11 mouse cellular contexts compared by ENCODE assay signal in the genomic region with DNA sequence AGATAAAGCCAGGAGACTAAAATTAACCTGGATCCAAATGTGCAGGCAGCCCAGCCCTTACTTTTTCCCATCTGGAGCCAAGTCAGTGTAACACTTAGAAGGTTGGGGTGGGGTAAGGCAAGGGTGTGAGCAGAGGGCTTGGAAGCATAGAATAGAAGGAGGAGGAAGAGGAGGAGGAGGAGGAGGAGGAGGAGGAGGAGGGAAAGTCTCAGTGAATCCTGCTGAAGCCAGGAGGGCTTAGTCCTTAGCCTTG. TPM values are rescaled to one million over a fixed set of nuclear protein-coding genes. Genes with fewer than 3 reads are reported as not detected.
DNase-seq lines count a peak whose midpoint lies in the region; ATAC-seq and TF ChIP-seq lines count a peak whose summit lies in the region.
"Had no signal": no experiment of that assay in that cellular context is flagged by ENCODE, and none has a peak within 500 bp of the region (broad histone marks: within the 10 kb centered on the region; RNA-seq: fewer than 3 reads in every experiment).

No protein-coding gene starts in this region.

- H3K27ac ChIP-seq in heart, embryonic 12.5 days (ENCODE audit: poor library complexity, severe bottlenecking), result peak overlapping the region; percentile 66
- no peak overlapping the region for H3K27ac ChIP-seq in midbrain, embryonic 12.5 days (replicated peaks)
- H3K27ac ChIP-seq in midbrain, postnatal 0 days (ENCODE audit: low read depth, low read length), result no peak overlapping the region
- H3K27ac ChIP-seq in heart, embryonic 15.5 days, result peak overlapping the region; percentile 87
- H3K27ac ChIP-seq in liver, postnatal 0 days (ENCODE audit: low read depth), result peak overlapping the region; percentile 45; the same call in 1 of the 2 replicates
- H3K27ac ChIP-seq: liver, embryonic 14.5 days had no signal

- peaks cover 44% of the 10 kb centered on the region for H3K4me1 ChIP-seq in heart, embryonic 12.5 days (replicated peaks)
- peaks cover 45% of the 10 kb centered on the region for H3K4me1 ChIP-seq in midbrain, embryonic 12.5 days
- peaks cover 8% of the 10 kb centered on the region; the same call in 1 of the 2 replicates for H3K4me1 ChIP-seq in midbrain, postnatal 0 days (ENCODE audit: insufficient read depth, low read length)
- H3K4me1 ChIP-seq in heart, embryonic 15.5 days (replicated peaks), result peaks cover 43% of the 10 kb centered on the region
- peaks cover 27% of the 10 kb centered on the region for H3K4me1 ChIP-seq in liver, postnatal 0 days (ENCODE audit: insufficient read depth)

- no peak for DNase-seq in heart, postnatal 4 days
- DNase-seq in midbrain, postnatal 0 days (ENCODE audit: low spot score), result no peak
- no peak for DNase-seq in liver, postnatal 0 days
- DNase-seq in adrenal gland, postnatal 36 days, result no peak
- DNase-seq: thymus, adult 18-20 months had no signal

- TF ChIP-seq EP300 in liver, postnatal 0 days (IDR thresholded peaks at IDR 0.05; ENCODE audit: low read depth), result no peak

- TF ChIP-seq CTCF in midbrain, postnatal 0 days (IDR thresholded peaks at IDR 0.05), result no peak
- no peak for TF ChIP-seq CTCF in liver, postnatal 0 days (IDR thresholded peaks at IDR 0.05; ENCODE audit: low read depth)

- peak overlapping the region; percentile 73 for H3K4me2 ChIP-seq in heart, embryonic 12.5 days
- peak overlapping the region; percentile 70 for H3K4me2 ChIP-seq in midbrain, embryonic 12.5 days (replicated peaks)
- H3K4me2 ChIP-seq in midbrain, postnatal 0 days (ENCODE audit: low read depth, low read length, poor library complexity, severe bottlenecking), result no peak overlapping the region
- H3K4me2 ChIP-seq in heart, embryonic 15.5 days, result peak overlapping the region; percentile 77
- no peak overlapping the region for H3K4me2 ChIP-seq in liver, postnatal 0 days (ENCODE audit: low read depth, low read length)

- H3K36me3 ChIP-seq in heart, embryonic 12.5 days, result peaks cover 12% of the 10 kb centered on the region; the same call in 1 of the 2 replicates
- peaks cover 3% of the 10 kb centered on the region; the same call in 1 of the 2 replicates for H3K36me3 ChIP-seq in midbrain, embryonic 12.5 days
- no peaks in the 10 kb centered on the region for H3K36me3 ChIP-seq in midbrain, postnatal 0 days (ENCODE audit: insufficient read depth, low read length)
- H3K36me3 ChIP-seq in heart, embryonic 15.5 days, result peaks cover 6% of the 10 kb centered on the region; the same call in 1 of the 2 replicates
- 0 out of 2 replicates have a peak, but pooled peaks cover 4% of the 10 kb centered on the region for H3K36me3 ChIP-seq in liver, postnatal 0 days (replicated peaks; ENCODE audit: insufficient read depth, low read length)

- no peaks in the 10 kb centered on the region for H3K27me3 ChIP-seq in heart, embryonic 12.5 days (replicated peaks)
- peaks cover 18% of the 10 kb centered on the region for H3K27me3 ChIP-seq in midbrain, embryonic 12.5 days
- H3K27me3 ChIP-seq in midbrain, postnatal 0 days (ENCODE audit: insufficient read depth, low read length), result peaks cover 23% of the 10 kb centered on the region
- no peaks in the 10 kb centered on the region for H3K27me3 ChIP-seq in heart, embryonic 15.5 days
- H3K27me3 ChIP-seq in liver, postnatal 0 days (ENCODE audit: insufficient read depth, low read length), result peaks cover 31% of the 10 kb centered on the region

- no peak for ATAC-seq in heart, embryonic 12.5 days (ENCODE audit: insufficient number of reproducible peaks, low FRiP score)
- ATAC-seq in midbrain, embryonic 12.5 days (ENCODE audit: low FRiP score, low read depth), result no peak
- ATAC-seq in midbrain, postnatal 0 days (ENCODE audit: low FRiP score), result no peak
- ATAC-seq in heart, embryonic 15.5 days (replicated peaks; ENCODE audit: insufficient number of reproducible peaks, insufficient read depth, low FRiP score, low read depth), result no peak
- no peak for ATAC-seq in liver, postnatal 0 days

- H3K9ac ChIP-seq in heart, embryonic 12.5 days, result peak overlapping the region; percentile 46
- H3K9ac ChIP-seq in midbrain, embryonic 12.5 days (replicated peaks), result no peak overlapping the region; the same call in 1 of the 2 replicates
- H3K9ac ChIP-seq in midbrain, postnatal 0 days (replicated peaks; ENCODE audit: low read length, poor library complexity, severe bottlenecking), result no peak overlapping the region
- H3K9ac ChIP-seq in heart, embryonic 15.5 days, result peak overlapping the region; percentile 37
- no peak overlapping the region; the same call in 1 of the 2 replicates for H3K9ac ChIP-seq in liver, postnatal 0 days (replicated peaks)
- H3K9ac ChIP-seq: liver, embryonic 14.5 days had no signal

- H3K9me3 ChIP-seq in heart, embryonic 12.5 days (replicated peaks), result no peaks in the 10 kb centered on the region
- H3K9me3 ChIP-seq in midbrain, embryonic 12.5 days, result no peaks in the 10 kb centered on the region
- H3K9me3 ChIP-seq in midbrain, postnatal 0 days (ENCODE audit: low read length), result no peaks in the 10 kb centered on the region
- no peaks in the 10 kb centered on the region for H3K9me3 ChIP-seq in heart, embryonic 15.5 days (replicated peaks)
- no peaks in the 10 kb centered on the region for H3K9me3 ChIP-seq in liver, postnatal 0 days (ENCODE audit: low read length)

- H3K4me3 ChIP-seq in heart, embryonic 12.5 days, result peak overlapping the region; percentile 8; the same call in 1 of the 2 replicates
- no peak overlapping the region for H3K4me3 ChIP-seq in midbrain, embryonic 12.5 days
- H3K4me3 ChIP-seq in midbrain, postnatal 0 days (ENCODE audit: low read depth, low read length), result no peak overlapping the region
- H3K4me3 ChIP-seq in heart, embryonic 15.5 days, result peak overlapping the region; percentile 47
- no peak overlapping the region for H3K4me3 ChIP-seq in liver, postnatal 0 days (ENCODE audit: low read depth, low read length)

RNA-seq across cellular contexts. Expression of gene Car14, which starts 2.2 kb away (rescaled TPM):
- 24.7 and 26.3 TPM in 2 replicates for polyA plus RNA-seq in heart, embryonic 12.5 days (2016; fragmentation: Nextera tagmentation; extraction: Ambion mirVana)
- total RNA-seq in heart, postnatal 4 days (2021), result 10 to 100 TPM; 87.3 to 91.0 TPM
- polyA plus RNA-seq in midbrain, embryonic 12.5 days (2016; fragmentation: Nextera tagmentation; extraction: Ambion mirVana), result 19.2 and 19.5 TPM in 2 replicates
- total RNA-seq in midbrain, postnatal 0 days (2014; rRNA removed), result 5.1 and 8.0 TPM in 2 replicates
- 6.8 and 7.5 TPM in 2 replicates for polyA plus RNA-seq in midbrain, postnatal 0 days (2015; fragmentation: Nextera tagmentation; extraction: Ambion mirVana)
- polyA plus RNA-seq in heart, embryonic 15.5 days (2015; fragmentation: Nextera tagmentation; extraction: Ambion mirVana), result 46.9 and 55.7 TPM in 2 replicates
- 15.2 and 17.3 TPM in 2 replicates for polyA plus RNA-seq in liver, postnatal 0 days (2015; fragmentation: Nextera tagmentation; extraction: Ambion mirVana)
- total RNA-seq in adrenal gland, postnatal 36 days (2021), result 1 to 10 TPM; 1.3 to 1.6 TPM
- total RNA-seq: common myeloid progenitor, adult 5-6 weeks; megakaryocyte-erythroid progenitor cell, adult 5-6 weeks had no signal

RNA-seq across cellular contexts. Expression of gene Aph1a, which starts 8.5 kb away (rescaled TPM):
- polyA plus RNA-seq in heart, embryonic 12.5 days (2016; fragmentation: Nextera tagmentation; extraction: Ambion mirVana), result 31.8 and 33.8 TPM in 2 replicates
- total RNA-seq in heart, postnatal 4 days (2021), result 100 to 1,000 TPM; 150 to 162 TPM
- 29.7 and 33.8 TPM in 2 replicates for polyA plus RNA-seq in midbrain, embryonic 12.5 days (2016; fragmentation: Nextera tagmentation; extraction: Ambion mirVana)
- 67.5 and 71.6 TPM in 2 replicates for total RNA-seq in midbrain, postnatal 0 days (2014; rRNA removed)
- 39.0 and 45.2 TPM in 2 replicates for polyA plus RNA-seq in midbrain, postnatal 0 days (2015; fragmentation: Nextera tagmentation; extraction: Ambion mirVana)
- polyA plus RNA-seq in heart, embryonic 15.5 days (2015; fragmentation: Nextera tagmentation; extraction: Ambion mirVana), result 33.3 and 35.8 TPM in 2 replicates
- 17.1 and 22.9 TPM in 2 replicates for polyA plus RNA-seq in liver, postnatal 0 days (2015; fragmentation: Nextera tagmentation; extraction: Ambion mirVana)
- total RNA-seq in adrenal gland, postnatal 36 days (2021), result 100 to 1,000 TPM; 108 to 138 TPM

RNA-seq across cellular contexts. Expression of gene BC028528, which starts 10.5 kb away (rescaled TPM):
- polyA plus RNA-seq in heart, embryonic 12.5 days (2016; fragmentation: Nextera tagmentation; extraction: Ambion mirVana), result 26.1 and 26.3 TPM in 2 replicates
- total RNA-seq in heart, postnatal 4 days (2021), result 10 to 100 TPM; 19.6 to 25.3 TPM
- polyA plus RNA-seq in midbrain, embryonic 12.5 days (2016; fragmentation: Nextera tagmentation; extraction: Ambion mirVana), result 10.2 and 12.4 TPM in 2 replicates
- 6.5 and 27.7 TPM in 2 replicates for total RNA-seq in midbrain, postnatal 0 days (2014; rRNA removed)
- 14.6 and 18.8 TPM in 2 replicates for polyA plus RNA-seq in midbrain, postnatal 0 days (2015; fragmentation: Nextera tagmentation; extraction: Ambion mirVana)
- polyA plus RNA-seq in heart, embryonic 15.5 days (2015; fragmentation: Nextera tagmentation; extraction: Ambion mirVana), result 38.4 and 43.5 TPM in 2 replicates
- polyA plus RNA-seq in liver, postnatal 0 days (2015; fragmentation: Nextera tagmentation; extraction: Ambion mirVana), result 7.6 and 7.9 TPM in 2 replicates
- 10 to 100 TPM in 1 of 2 experiments, 1 to 10 TPM in 1; 8.4 to 11.3 TPM for total RNA-seq in adrenal gland, postnatal 36 days (2021)

RNA-seq across cellular contexts. Expression of gene Ciart, which starts 20.2 kb away (rescaled TPM):
- 5.5 and 6.8 TPM in 2 replicates for polyA plus RNA-seq in heart, embryonic 12.5 days (2016; fragmentation: Nextera tagmentation; extraction: Ambion mirVana)
- total RNA-seq in heart, postnatal 4 days (2021), result 1 to 10 TPM; 1.7 to 2.0 TPM
- 3.9 and 4.7 TPM in 2 replicates for polyA plus RNA-seq in midbrain, embryonic 12.5 days (2016; fragmentation: Nextera tagmentation; extraction: Ambion mirVana)
- total RNA-seq in midbrain, postnatal 0 days (2014; rRNA removed), result 4.2 and 5.2 TPM in 2 replicates
- polyA plus RNA-seq in midbrain, postnatal 0 days (2015; fragmentation: Nextera tagmentation; extraction: Ambion mirVana), result 9.3 and 12.6 TPM in 2 replicates
- polyA plus RNA-seq in heart, embryonic 15.5 days (2015; fragmentation: Nextera tagmentation; extraction: Ambion mirVana), result 3.6 and 4.7 TPM in 2 replicates
- 0.77 and 1.00 TPM in 2 replicates for polyA plus RNA-seq in liver, postnatal 0 days (2015; fragmentation: Nextera tagmentation; extraction: Ambion mirVana)
- 1 to 10 TPM; 2.2 to 3.2 TPM for total RNA-seq in adrenal gland, postnatal 36 days (2021)

RNA-seq across cellular contexts. Expression of gene Anp32e, which starts 26.7 kb away (rescaled TPM):
- 222 and 229 TPM in 2 replicates for polyA plus RNA-seq in heart, embryonic 12.5 days (2016; fragmentation: Nextera tagmentation; extraction: Ambion mirVana)
- 100 to 1,000 TPM; 172 to 180 TPM for total RNA-seq in heart, postnatal 4 days (2021)
- 328 and 374 TPM in 2 replicates for polyA plus RNA-seq in midbrain, embryonic 12.5 days (2016; fragmentation: Nextera tagmentation; extraction: Ambion mirVana)
- 24.7 and 27.5 TPM in 2 replicates for total RNA-seq in midbrain, postnatal 0 days (2014; rRNA removed)
- polyA plus RNA-seq in midbrain, postnatal 0 days (2015; fragmentation: Nextera tagmentation; extraction: Ambion mirVana), result 70.9 and 86.9 TPM in 2 replicates
- 183 and 187 TPM in 2 replicates for polyA plus RNA-seq in heart, embryonic 15.5 days (2015; fragmentation: Nextera tagmentation; extraction: Ambion mirVana)
- polyA plus RNA-seq in liver, postnatal 0 days (2015; fragmentation: Nextera tagmentation; extraction: Ambion mirVana), result 92.0 and 98.4 TPM in 2 replicates
- total RNA-seq in adrenal gland, postnatal 36 days (2021), result 10 to 100 TPM; 91.6 to 99.3 TPM

Comparison
In these comparisons a context has a peak if more than half of its experiments do, and no peak if none do; other contexts are left out.
1. H3K4me2 ChIP-seq: peak in heart, embryonic 12.5 days (single experiment), midbrain, embryonic 12.5 days (single experiment) and heart, embryonic 15.5 days (single experiment); none in midbrain, postnatal 0 days (single experiment) and liver, postnatal 0 days (single experiment).
2. H3K27ac ChIP-seq: peak in heart, embryonic 12.5 days (single experiment), heart, embryonic 15.5 days (single experiment) and liver, postnatal 0 days (single experiment); none in midbrain, embryonic 12.5 days (single experiment) and midbrain, postnatal 0 days (single experiment).
3. H3K4me3 ChIP-seq: peak in heart, embryonic 12.5 days (single experiment) and heart, embryonic 15.5 days (single experiment); none in midbrain, embryonic 12.5 days (single experiment), midbrain, postnatal 0 days (single experiment) and liver, postnatal 0 days (single experiment).
4. H3K9ac ChIP-seq: peak in heart, embryonic 12.5 days (single experiment) and heart, embryonic 15.5 days (single experiment); none in midbrain, embryonic 12.5 days (single experiment), midbrain, postnatal 0 days (single experiment) and liver, postnatal 0 days (single experiment).